Mouse (Mus musculus) liver, embryonic 14.5 days (tissue): Measurements from ENCODE around the gene Sorcs2.

ENCODE experiments used
- CTCF ChIP-seq: IDR thresholded peaks from 2 replicates; pipeline ENCODE4 v1.5.1; 2016; ENCODE audit warnings: antibody characterized with exemption, low read depth, control low read depth
- EP300 ChIP-seq: IDR thresholded peaks from 2 replicates; pipeline ENCODE4 v1.6.1; 2016; ENCODE audit warnings: antibody characterized with exemption, low read depth

DNA sequence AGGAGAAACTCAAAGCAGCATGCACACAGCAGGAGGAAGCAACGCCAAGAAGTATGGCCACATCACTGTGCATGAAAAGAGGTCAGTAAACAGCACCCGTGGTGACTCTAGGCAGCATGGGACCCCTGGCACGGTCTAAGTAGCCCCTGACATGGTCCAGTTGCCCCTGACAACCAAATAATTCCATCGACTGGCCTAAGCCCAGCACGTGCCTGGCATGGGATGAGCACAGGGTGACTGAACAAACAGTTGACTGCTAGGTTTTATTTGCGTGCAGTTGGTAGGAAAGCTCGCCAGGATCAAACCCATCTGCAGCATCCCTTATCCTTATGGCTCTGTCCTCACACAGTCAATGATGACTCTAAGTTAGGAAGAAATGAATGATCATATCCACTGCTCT is 61.7 kb downstream of the Sorcs2 start:
- TF ChIP-seq CTCF (no peak), EP300 (no peak)
